Mouse (Mus musculus) adrenal gland, postnatal 10 days (tissue): ENCODE measurements around the gene Timp3. TPM values are rescaled to one million over a fixed set of nuclear protein-coding genes. Genes with fewer than 3 reads are reported as not detected.
A peak's percentile ranks its signal among the peaks of the same experiment; 100 is the strongest.

ENCODE experiments used
- DNase-seq: peaks from one replicate; pipeline ENCODE4 v3.0.0; 2021; ENCODE audit warnings: mixed read lengths
- total RNA-seq, 2 experiments: library from RNA; stranded (reverse); gene quantifications; 2 replicates each; pipeline ENCODE4 v1.2.3; 2021

Timp3 gene
- total RNA-seq, 2 experiments from 2014 or later: 209 to 211 TPM

- DNase-seq: no peak
Observed at GRCm38 (mm10) chr10:86328691-86329090, 28.5 kb downstream of the Timp3 start.

GRCm38 (mm10) chr10:86329241-86329882 lies 29.2 kb downstream of the Timp3 start:
- DNase-seq: no peak

- no peak for DNase-seq
Observed at GRCm38 (mm10) chr10:86330993-86331680, 31.0 kb downstream of the Timp3 start.

- DNase-seq: peak; percentile 56
Observed at GRCm38 (mm10) chr10:86331681-86332281, 31.6 kb downstream of the Timp3 start.

GRCm38 (mm10) chr10:86332942-86333341 lies 32.8 kb downstream of the Timp3 start:
- DNase-seq: no peak

GRCm38 (mm10) chr10:86334581-86334980 lies 34.4 kb downstream of the Timp3 start:
- DNase-seq: no peak

- peak; percentile 44 for DNase-seq
Observed at GRCm38 (mm10) chr10:86336506-86336905, 36.3 kb downstream of the Timp3 start.

GRCm38 (mm10) chr10:86337239-86337638 lies 37.1 kb downstream of the Timp3 start:
- DNase-seq: no peak

GRCm38 (mm10) chr10:86338121-86338715 lies 38.0 kb downstream of the Timp3 start:
- DNase-seq: peak; percentile 39

- DNase-seq: no peak
Observed at GRCm38 (mm10) chr10:86339121-86339520, 38.9 kb downstream of the Timp3 start.

- DNase-seq: peak; percentile 93
Observed at GRCm38 (mm10) chr10:86339649-86340379, 39.6 kb downstream of the Timp3 start.

GRCm38 (mm10) chr10:86340421-86340820 lies 40.2 kb downstream of the Timp3 start:
- DNase-seq: no peak

- no peak for DNase-seq
Observed at GRCm38 (mm10) chr10:86340991-86341527, 40.9 kb downstream of the Timp3 start.

- peak; percentile 79 for DNase-seq
Observed at GRCm38 (mm10) chr10:86341589-86341988, 41.4 kb downstream of the Timp3 start.

- no peak for DNase-seq
Observed at GRCm38 (mm10) chr10:86342151-86342550, 42.0 kb downstream of the Timp3 start.

- DNase-seq: no peak
Observed at GRCm38 (mm10) chr10:86342713-86343112, 42.5 kb downstream of the Timp3 start.

GRCm38 (mm10) chr10:86343362-86343761 lies 43.2 kb downstream of the Timp3 start:
- DNase-seq: no peak

- no peak for DNase-seq
Observed at GRCm38 (mm10) chr10:86343931-86344330, 43.8 kb downstream of the Timp3 start.

GRCm38 (mm10) chr10:86344654-86345053 lies 44.5 kb downstream of the Timp3 start:
- peak; percentile 43 for DNase-seq

- no peak for DNase-seq
Observed at GRCm38 (mm10) chr10:86345645-86346044, 45.5 kb downstream of the Timp3 start.

GRCm38 (mm10) chr10:86346235-86346840 lies 46.2 kb downstream of the Timp3 start:
- DNase-seq: peak; percentile 43

- DNase-seq: no peak
Observed at GRCm38 (mm10) chr10:86351287-86351686, 51.1 kb downstream of the Timp3 start.
